Mouse (Mus musculus) midbrain, postnatal 0 days (tissue): ENCODE results near the gene Gm3448. TPM values are rescaled to one million over a fixed set of nuclear protein-coding genes. Genes with fewer than 3 reads are reported as not detected.
A peak's percentile ranks its signal among the peaks of the same experiment; 100 is the strongest.
"Not testable (repeated sequence)": the region's sequence is repeated elsewhere in the genome, so short reads cannot be mapped to it uniquely, and the experiment has no call there.

Experiments used
- ATAC-seq: fragments of 200-750 bp; cut with Nextera tagmentation; 2 replicates; pipeline ENCODE4 v1.8.0; 2017; ENCODE audit warnings: moderate number of reproducible peaks, mild to moderate bottlenecking, moderate TSS enrichment, moderate library complexity; ENCODE audit not compliant: low FRiP score
- DNase-seq: peaks from one replicate; pipeline ENCODE4 v3.0.0-alpha.2; 2015; ENCODE audit warnings: low spot score
- H3K27ac ChIP-seq: fragments of 300-500 bp; sonication (generic); 2 replicates; pipeline ENCODE4 v1.5.1; 2014; ENCODE audit warnings: low read depth, mild to moderate bottlenecking, low read length, mixed read lengths
- H3K27me3 ChIP-seq: fragments of 300-500 bp; sonication (generic); 2 replicates; pipeline ENCODE4 v1.6.1; 2014; ENCODE audit warnings: low read length, control low read depth, mixed read lengths; ENCODE audit not compliant: insufficient read depth
- H3K36me3 ChIP-seq: fragments of 300-500 bp; sonication (generic); 2 replicates; pipeline ENCODE4 v1.6.1; 2014; ENCODE audit warnings: low read length, control low read depth, mixed read lengths; ENCODE audit not compliant: insufficient read depth
- H3K4me1 ChIP-seq: fragments of 300-500 bp; sonication (generic); 2 replicates; pipeline ENCODE4 v1.6.1; 2014; ENCODE audit warnings: mild to moderate bottlenecking, control low read depth, antibody characterized with exemption, low read length, mixed read lengths; ENCODE audit not compliant: insufficient read depth
- H3K4me2 ChIP-seq: fragments of 300-500 bp; sonication (generic); 2 replicates; pipeline ENCODE4 v1.6.1; 2014; ENCODE audit warnings: low read depth, mild to moderate bottlenecking, low read length, mixed read lengths; ENCODE audit not compliant: poor library complexity, severe bottlenecking
- H3K4me3 ChIP-seq: fragments of 300-500 bp; sonication (generic); 2 replicates; pipeline ENCODE4 v1.5.1; 2014; ENCODE audit warnings: low read depth, mild to moderate bottlenecking, low read length, moderate library complexity
- H3K9ac ChIP-seq: fragments of 300-500 bp; sonication (generic); replicated peaks from 2 replicates; pipeline ENCODE4 v1.6.1; 2014; ENCODE audit warnings: mild to moderate bottlenecking, low read length, moderate library complexity, mixed read lengths; ENCODE audit not compliant: poor library complexity, severe bottlenecking
- H3K9me3 ChIP-seq: fragments of 300-500 bp; sonication (generic); 2 replicates; pipeline ENCODE4 v1.6.1; 2016; ENCODE audit warnings: low read length, control low read depth
- CTCF ChIP-seq: IDR thresholded peaks from 2 replicates; pipeline ENCODE4 v1.5.1; 2016; ENCODE audit warnings: antibody characterized with exemption, mild to moderate bottlenecking
- WGBS: fragments of 180-500 bp; shearing (Covaris S2); extraction: QIAGEN DNeasy Blood & Tissue Kit; methylation state at CpG from one replicate; pipeline ENCODE4 v1.1.7; 2014; 5-methylcytosine and 5-hydroxymethylcytosine counted together
- polyA plus RNA-seq: library from polyadenylated mRNA; unstranded; fragments of >200 nt; fragmentation: Nextera tagmentation; extraction: Ambion mirVana; gene quantifications from 2 replicates; pipeline ENCODE4 v1.2.1, GENCODE M21; 2015
- total RNA-seq: library from RNA; depleted of rRNA; stranded (reverse); fragments of >200 nt; gene quantifications from 2 replicates; pipeline ENCODE4 v1.2.3, GENCODE M21; 2014

Gene Gm3448
- total and polyA plus RNA-seq, 2 experiments from 2014 or later, result 0.99 to 3.1 TPM

DNA sequence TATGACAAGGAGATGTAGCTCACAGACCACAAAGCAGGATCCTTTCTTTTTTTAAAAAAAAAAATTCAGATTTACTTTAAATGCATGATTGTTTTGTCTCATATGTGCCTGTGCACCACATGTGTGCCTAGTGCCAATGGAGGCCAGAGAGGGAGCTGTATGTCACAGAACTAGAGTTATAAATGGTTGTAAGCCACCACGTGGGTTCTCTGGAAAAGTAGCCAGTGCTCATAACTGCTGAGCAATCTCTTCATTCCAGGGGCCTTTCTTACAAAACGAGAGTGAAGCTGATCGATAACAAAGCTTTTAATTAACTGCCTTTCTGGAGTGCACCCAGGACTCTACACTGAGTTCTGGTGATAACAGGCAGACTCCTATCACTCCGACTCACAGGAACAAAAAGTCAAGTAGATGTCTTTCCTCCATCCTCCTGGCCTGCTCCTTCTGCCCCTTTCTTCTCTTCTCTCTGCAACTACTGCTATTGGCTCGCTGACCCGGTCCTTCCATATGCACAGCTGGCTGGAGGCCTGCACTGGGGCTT, 72.9 kb downstream of the Gm3448 start:
- H3K27ac ChIP-seq, H3K36me3 ChIP-seq, H3K4me3 ChIP-seq, ATAC-seq, H3K27me3 ChIP-seq, H3K9me3 ChIP-seq, H3K9ac ChIP-seq, DNase-seq, H3K4me1 ChIP-seq, H3K4me2 ChIP-seq: not testable (repeated sequence)
- no CpG with 5 or more reads among the region's 6 CpGs for WGBS

GRCm38 (mm10) chr17:14961557-14962154, 79.7 kb downstream of the Gm3448 start:
- not testable (repeated sequence) for H3K4me2 ChIP-seq, DNase-seq, H3K27me3 ChIP-seq, H3K9ac ChIP-seq, H3K27ac ChIP-seq, H3K9me3 ChIP-seq, H3K4me3 ChIP-seq, H3K4me1 ChIP-seq, H3K36me3 ChIP-seq
- peak; percentile 89 for ATAC-seq
- WGBS, result no CpG with 5 or more reads among the region's 44 CpGs

DNA sequence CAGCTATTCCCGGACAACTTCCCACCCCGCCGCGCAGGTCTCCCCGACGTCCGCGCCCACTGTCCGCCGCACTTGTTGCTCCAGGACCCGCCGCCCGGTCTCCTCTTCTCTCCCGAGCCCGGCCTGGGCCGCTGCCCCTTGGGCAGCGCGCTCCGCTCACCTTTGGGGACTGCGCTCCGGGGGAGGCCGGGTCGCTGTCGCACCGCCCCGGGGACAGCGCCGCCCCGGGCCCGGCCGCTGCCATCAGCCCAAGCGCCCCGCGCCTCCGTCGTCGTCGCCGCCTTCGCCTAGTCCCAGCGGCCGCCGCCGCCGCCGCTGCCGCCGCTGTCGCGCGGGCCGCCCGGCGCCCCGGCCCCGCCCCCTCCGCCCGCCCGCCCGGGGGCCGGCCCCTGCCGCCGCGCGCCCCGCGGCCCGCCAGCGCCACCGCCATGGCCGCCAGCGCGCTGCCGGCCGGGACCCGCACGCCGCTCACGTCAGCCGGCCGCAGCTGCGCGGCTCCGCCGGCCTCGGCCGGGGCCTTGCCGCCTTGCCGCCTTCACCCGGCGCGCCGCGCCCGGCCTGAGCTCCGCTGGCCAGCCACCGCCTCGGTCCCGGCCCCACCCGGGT, 80.3 kb downstream of the Gm3448 start, which contains the start of gene Phf10:
Gene Phf10 (minus strand): TSS at position 323 of the 606 bp plus-strand sequence.
- peak within 1 kb of the TSS; percentile 62 for H3K9ac ChIP-seq
- H3K4me1 ChIP-seq, DNase-seq, H3K27me3 ChIP-seq, H3K9me3 ChIP-seq, H3K36me3 ChIP-seq: not testable (repeated sequence)
- 0% methylated on average over 11 of the region's 100 CpGs for WGBS
- peak; percentile 85 for ATAC-seq
- H3K4me3 ChIP-seq, result peak within 1 kb of the TSS; percentile 64
- peak within 1 kb of the TSS; percentile 95 for H3K4me2 ChIP-seq
- peak within 1 kb of the TSS; percentile 43; the same call in 1 of the 2 replicates for H3K27ac ChIP-seq

GRCm38 (mm10) chr17:14960520-14960919, 80.8 kb downstream of the Gm3448 start:
- Histone ChIP-seq H3K36me3 (no peaks in the 10 kb centered on the region), H3K4me1 (peaks cover 3% of the 10 kb centered on the region; the same call in 1 of the 2 replicates), H3K4me2 (peak overlapping the region; percentile 95), H3K4me3 (peak overlapping the region; percentile 64), H3K27ac (no peak overlapping the region), H3K27me3 (no peaks in the 10 kb centered on the region), H3K9me3 (no peaks in the 10 kb centered on the region), H3K9ac (peak overlapping the region; percentile 44; the same call in 1 of the 2 replicates)
- DNase-seq, result no peak
- under 1% methylated on average over 18 of the region's 23 CpGs for WGBS
- no peak for TF ChIP-seq CTCF
- ATAC-seq, result 0 out of 2 replicates have a peak, but pooled peaks have one; percentile 2

- Histone ChIP-seq H3K4me1 (peaks cover 3% of the 10 kb centered on the region; the same call in 1 of the 2 replicates), H3K27ac (no peak overlapping the region), H3K36me3 (no peaks in the 10 kb centered on the region), H3K4me3 (peak overlapping the region; percentile 22), H3K4me2 (peak overlapping the region; percentile 54), H3K9ac (0 out of 2 replicates have a peak overlapping the region, but pooled peaks have one; percentile 39), H3K9me3 (no peaks in the 10 kb centered on the region), H3K27me3 (no peaks in the 10 kb centered on the region)
- DNase-seq (no peak), ATAC-seq (no peak)
- WGBS, result 23% methylated on average over 3 of the region's 3 CpGs
- TF ChIP-seq CTCF, result no peak
Measured at GRCm38 (mm10) chr17:14959979-14960378, 81.4 kb downstream of the Gm3448 start.
